Mouse (Mus musculus) gastrocnemius, postnatal 25 days (tissue): Measurements from ENCODE around the gene Nfat5. TPM values are rescaled to one million over a fixed set of nuclear protein-coding genes. Genes with fewer than 3 reads are reported as not detected.

Experiments
- DNase-seq: peaks from one replicate; pipeline ENCODE4 v3.0.0; 2022
- total RNA-seq, 2 experiments: library from RNA; stranded (reverse); gene quantifications; 1 replicate in 1 of 2; 2 replicates in 1 of 2; pipeline ENCODE4 v1.2.3; 2021

Gene Nfat5
- total RNA-seq, 2 experiments from 2014 or later = 14.4 to 16.9 TPM

DNA sequence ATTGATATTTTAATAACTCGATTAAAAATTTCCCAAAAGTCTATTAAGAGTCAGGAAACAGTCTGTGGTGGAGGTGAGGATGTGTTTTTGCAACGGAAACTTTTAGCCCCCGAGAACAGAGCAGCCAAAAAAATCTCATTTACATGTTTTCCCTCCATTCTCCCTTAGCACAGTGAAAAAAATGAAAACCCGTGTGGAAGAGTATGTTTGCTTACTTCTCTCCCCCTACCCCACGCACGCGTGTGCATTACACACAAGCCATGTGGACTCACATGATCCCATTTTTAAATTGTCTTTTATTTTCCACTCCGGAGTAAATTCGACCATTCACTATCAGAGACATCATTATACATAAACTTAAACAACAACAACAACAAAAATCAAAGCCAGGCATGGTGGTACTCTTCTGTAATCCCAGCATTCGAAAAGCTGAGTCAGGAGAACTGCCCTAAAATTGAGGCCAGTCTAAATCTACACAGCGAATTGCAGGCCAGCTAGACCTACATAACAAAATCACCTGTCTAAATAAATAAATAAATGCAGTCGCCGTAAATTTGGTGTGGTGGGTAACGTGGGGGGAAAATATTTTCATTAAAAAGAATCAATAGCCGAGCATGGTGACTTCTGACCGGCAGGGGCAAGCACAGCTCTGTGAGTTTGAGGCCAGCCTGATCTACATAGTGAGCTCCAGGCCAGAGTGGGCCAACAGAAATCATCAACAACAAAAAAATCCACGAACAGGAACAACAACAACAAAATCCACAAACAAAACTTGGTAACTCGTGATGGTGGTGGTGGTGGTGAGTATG, 947 bp upstream of the Nfat5 start:
- DNase-seq = no peak

DNA sequence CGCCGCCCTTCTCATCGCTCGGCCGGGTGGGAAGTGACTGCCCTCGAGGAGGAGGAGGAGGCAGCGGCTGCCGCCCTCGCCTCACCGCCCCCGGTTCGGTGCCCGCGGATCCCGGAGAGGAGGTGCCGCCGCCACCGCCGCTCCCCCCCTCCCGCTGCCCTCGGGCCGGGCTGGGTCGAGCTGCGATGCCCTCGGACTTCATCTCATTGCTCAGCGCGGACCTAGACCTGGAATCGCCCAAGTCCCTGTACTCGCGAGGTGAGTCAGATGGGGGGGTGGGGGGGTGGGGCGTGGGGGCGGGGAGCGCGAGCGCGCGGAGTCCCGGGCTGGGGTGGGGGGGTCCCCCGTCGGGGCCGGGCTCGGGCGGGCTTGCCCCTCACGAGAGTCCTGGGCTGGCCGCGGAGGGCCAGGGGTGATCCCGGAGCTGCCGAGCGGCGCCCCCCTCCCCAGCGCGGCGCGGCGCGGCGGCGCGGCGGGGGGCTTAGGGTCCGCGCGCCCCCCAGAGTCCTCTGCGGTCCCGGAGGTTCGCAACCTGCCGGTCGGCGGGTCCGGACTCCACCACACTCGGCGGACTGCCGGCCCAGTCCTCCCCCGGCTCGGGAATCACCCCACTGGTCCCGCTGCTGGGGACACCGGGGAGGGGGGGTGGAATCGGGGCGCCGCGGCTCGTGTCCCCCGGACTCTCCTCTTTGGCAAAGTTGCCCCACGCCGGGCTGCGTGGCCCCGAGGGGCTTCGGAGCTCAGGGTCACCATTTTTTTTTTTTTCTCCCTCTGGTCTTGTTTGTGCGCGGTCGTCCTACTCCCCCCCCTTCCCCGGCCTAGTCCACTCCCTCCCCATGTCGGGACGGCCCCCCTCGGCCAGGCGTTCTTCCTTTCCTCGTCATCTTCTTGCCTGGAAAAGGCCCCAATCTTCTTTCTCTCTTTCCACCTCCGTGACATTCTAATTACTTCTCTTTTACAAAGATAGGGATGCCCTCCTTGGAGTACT, 665 bp downstream of the Nfat5 start:
- peak; percentile 76 for DNase-seq

DNA sequence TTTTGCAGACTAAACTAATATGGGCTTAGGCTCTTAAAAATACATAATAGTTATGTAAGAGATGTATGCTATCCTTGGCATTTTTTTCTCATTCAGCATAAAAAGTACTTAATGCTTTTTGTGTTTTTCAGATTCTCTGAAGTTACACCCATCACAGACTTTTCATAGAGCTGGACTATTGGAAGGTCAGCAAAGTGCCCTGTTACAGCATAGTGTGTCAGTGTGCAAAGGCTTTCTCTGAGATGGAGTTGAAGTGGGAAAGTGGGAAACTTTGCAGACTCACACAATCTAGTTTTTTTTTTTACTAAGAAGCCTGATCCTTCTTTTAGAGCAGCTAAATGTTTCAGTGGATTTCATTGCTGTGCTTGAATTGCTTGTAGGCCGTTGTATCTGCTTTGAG, 2.2 kb downstream of the Nfat5 start:
- DNase-seq = no peak

DNA sequence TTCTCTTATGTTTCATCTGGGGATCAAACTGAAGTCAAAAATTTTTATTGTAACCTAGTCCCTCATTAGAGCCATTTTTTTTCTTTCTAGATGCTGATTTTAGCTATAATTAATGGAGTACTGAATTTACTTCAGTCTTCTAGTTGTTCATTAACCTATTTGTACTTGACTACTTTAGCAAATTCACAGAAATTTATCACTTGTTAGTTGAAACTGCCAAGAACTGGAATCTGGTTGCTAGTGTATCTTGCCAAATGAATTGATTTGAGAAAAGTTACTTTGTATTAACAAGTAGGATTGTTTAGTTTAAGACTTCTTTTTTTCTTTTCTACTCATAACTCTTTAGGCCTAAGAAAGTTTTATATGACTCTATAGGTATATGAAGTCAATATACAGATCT, 18.6 kb downstream of the Nfat5 start:
- no peak for DNase-seq

DNA sequence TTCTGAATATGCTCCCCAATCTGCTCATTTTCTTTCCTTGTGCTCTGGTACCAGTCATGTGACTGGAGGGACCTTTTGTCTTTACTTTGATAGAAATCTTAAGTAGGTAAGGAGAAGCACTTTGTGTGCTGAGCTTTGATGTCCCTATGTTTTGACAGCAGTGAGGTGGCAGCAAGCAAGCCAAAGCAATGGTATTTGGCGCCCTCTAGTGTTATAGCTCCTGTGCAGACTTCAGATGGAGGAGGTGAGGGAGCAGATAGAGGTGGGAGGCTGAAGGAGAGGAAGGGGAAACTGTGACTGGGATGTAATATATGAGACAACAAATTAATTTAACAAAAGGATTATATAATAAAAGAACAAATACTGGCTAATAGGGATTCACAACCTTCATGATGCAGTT, 30.9 kb downstream of the Nfat5 start:
- peak; percentile 59 for DNase-seq

DNA sequence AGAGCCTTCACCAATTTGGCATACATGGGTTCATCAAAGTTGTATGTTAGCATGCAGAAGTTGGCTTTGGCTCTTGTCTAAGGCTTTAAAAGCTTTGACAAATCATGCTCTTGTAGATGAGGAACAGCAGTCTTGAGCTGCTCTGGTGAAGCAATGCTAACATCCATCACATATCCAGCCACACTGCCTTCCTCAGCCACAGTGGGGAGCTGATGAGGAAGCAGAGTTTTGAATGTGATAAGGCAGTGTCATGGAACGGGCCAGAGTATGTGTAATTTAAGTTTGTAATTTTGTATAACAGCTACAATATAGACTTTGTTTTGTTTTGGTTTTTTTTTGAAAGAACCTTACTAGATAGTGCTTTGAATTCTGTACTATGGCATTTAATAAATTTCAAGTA, 36.3 kb downstream of the Nfat5 start:
- no peak for DNase-seq

DNA sequence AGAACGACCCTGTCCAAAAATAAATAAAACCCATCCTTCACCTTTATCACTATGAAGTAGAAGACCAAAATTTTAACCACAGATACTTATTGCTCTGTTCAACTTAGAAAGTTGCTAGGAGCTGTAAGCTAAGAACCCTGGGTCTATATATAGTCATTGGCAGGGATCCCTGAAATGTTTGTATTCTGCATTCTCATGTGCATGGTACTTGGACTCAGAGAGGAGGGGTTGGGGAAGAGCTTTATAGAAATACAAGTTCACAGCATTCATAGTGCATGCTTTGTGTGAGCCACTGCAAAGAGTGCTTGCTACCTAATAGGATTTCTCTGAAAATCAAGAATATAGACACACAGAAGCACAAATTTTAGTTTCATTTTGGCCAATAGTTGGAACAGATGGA, 43.2 kb downstream of the Nfat5 start:
- no peak for DNase-seq

DNA sequence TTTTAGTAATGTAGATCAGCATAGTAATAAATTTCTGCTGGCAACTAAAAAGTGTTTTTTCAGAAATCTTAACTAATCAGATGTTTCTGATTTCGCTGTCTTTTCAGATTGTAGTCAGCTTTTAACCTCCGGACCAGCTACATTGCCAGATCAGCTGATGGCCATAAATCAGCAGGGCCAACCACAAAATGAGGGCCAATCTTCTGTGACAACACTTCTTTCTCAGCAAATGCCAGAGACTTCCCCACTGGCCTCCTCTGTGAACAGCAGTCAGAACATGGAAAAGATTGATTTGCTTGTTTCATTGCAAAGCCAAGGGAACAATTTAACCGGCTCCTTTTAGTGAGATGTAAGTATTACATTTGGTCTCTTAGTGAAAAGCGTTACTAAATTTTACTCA, 77.0 kb downstream of the Nfat5 start:
- no peak for DNase-seq

DNA sequence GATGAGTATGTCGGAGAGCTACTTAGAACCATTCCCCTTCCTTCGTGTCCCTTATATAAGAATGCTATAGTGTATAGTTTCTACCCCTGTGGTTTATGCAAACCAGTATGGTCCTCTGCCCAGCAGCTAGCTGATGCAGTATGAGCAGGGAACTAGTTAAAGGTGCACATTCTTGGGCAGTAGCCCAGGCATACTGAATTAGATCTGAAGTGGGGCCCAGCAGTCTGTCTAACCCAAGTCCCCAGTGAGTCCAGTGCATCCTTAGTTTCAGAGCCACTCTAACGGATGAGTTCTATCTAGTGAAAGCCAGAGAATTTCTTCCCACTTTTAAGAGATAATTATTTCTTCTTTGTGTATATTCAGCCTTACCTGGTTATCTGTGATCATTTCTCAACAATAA, 84.1 kb downstream of the Nfat5 start:
- no peak for DNase-seq

DNA sequence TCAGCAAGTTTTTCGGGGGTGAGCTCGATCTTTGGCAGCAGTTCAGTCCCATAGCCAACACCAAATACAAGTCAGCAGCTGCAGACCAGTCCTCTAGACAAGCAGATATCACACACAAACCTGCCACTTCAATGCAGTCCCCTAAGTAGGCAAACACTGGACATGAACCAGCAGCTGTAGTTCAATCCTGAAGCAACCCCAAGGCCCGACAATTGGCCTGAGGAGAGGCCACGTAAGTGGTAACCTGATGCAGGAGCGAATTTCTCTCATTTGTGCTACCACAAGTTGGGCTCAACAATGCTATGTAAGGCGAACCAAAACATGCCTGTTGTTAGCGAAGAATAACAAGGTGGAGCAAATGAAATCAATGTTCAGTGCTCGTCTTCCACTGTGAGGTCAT, 87.5 kb downstream of the Nfat5 start:
- DNase-seq = no peak

DNA sequence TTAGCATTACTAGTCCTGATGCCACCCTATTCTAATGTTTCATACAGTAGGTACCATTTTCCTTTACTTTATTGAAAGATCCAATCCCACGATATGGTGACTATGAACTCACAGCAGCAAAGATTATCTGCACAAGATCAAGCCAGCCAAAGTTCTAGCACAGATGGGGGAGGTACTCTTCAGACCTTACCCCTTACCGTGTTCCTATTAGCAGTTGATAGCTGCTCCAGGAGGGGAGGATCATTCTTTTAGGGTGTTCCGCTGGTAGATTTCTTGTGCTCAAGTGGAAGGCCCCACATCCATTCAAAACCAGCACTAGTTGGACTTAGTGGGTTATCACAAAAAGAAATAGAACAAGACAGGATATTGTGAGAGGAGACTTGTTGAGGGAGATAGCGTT, 88.4 kb downstream of the Nfat5 start:
- DNase-seq = no peak

DNA sequence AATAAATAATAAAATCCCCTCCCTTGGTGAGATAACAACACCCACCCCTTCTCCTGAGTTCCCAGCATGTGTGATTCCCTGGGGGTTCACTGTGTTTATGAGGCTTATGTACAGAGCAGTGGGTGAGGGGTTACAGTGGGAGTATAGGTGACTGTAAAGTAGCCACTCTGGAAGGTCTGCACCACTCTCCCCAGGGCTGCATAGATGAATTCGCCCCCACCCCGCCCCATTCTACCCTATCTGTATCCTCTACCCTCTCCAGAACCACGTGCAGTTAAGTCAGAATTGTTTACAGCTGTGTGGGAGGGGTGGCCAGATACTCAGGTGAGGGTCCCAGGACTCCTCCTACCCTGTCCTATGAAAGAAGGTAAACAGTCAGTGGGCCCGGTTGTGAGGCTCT, 89.6 kb downstream of the Nfat5 start:
- no peak for DNase-seq

DNA sequence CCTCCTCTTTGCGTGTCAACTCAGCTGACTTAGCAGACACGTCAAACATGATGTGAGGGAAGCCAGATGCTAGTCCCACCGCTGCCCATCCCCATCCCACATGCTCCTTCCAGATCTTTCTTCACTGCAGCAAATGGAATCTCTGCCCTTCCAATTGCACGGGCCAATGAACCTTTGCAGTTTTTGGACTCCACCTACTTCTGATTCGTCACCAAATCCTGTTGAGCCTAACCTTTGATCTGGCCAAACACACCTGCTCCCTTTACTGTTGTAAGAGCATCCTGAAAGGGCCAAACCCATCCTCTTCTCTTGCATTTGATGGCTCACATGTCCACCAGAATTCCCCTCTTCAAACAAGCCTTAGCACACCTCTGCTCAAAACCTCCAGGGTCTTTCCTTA, 91.4 kb downstream of the Nfat5 start:
- no peak for DNase-seq

DNA sequence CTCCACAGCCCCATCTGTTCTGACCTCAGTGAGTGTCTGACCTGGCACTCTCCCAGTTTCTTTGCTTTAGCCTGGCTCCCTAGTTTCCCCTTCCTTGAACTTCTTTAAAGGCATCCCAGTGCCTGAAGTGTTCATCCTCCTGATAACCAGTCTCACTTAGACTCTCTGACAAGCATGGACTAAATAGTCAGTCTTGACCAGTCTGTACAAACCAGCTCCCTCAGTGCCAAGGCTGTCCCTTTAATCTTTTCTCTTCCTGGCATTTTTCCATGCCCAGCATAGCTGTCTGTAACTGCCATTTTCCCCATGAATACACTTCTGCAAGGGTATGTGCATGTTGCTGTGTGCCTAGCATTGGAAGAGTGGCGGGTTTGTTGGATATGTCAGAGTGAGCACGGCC, 91.8 kb downstream of the Nfat5 start:
- DNase-seq = no peak

DNA sequence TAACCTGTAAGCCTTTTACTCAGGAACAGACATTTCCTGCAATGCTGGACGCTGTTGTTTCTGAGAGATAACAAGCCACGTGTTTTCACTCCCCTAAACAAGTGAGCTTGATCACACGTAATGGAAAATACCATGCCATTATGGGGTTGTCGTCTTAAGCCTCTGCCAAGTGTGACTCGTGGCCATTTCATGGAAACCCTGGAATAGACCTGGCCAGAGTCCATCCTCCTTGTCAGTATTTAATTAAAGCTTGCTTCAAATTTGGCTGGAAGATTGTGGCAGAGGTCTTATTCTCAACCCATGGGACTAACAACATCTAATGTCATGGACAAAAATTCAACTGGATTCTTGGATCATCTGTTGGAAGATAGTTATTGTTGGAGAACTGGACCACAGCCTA, 92.9 kb downstream of the Nfat5 start:
- DNase-seq = no peak

DNA sequence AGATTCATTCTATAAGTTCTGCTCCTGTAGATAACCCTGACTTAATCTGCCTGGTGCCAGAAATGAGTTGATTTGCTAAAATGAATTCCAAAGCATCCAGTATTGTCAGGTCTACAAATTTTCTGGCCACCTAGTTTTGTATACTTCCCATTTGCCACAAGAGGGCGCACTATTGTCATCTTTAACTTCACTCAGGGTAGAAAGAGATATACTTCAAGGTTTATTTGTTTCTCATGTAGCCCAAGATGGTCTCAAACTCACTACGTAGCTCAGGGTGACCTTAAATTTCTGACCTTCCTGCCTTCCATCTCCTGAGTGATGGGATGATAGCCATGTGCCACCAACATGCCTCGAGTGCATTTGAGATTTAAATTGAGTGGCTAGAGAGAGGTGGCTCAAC, 93.4 kb downstream of the Nfat5 start:
- no peak for DNase-seq

DNA sequence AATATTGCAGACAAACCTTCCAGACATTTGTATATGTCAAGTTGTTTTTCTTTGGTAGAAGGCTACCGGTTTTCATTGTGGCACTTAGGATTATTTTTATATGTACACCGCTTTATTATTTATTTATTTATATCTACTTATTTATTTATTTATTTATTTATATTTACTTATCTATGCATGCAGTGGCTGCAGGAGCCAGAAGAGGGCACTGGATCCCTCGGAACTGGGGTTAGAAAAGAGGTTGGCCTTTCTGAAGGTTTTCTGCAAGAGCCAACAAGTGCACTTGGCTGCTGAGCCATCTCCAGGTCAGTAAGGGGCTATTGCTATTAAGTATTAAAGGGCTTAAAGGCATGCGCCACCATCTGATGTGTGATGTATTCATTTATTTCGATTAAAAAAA, 94.6 kb downstream of the Nfat5 start:
- no peak for DNase-seq

DNA sequence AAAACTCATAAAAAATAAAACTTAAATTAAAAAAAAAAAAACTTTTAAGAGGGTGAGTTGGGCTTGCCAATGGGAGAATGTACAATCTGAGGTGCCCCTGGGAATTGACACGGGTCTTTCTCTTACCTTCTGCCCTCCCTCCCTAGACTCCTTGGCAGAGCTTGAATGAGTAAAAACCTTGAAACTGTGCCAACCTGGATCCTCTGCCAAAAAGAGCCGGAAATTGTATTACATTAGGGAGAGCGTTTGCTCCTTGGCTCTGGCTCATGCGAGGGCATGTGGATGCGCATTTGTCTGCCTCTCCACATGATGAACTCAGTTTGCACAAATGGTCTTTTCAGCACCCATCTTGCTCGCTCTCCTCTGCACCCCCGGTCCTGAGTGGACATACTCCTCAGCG, 96.3 kb downstream of the Nfat5 start:
- no peak for DNase-seq

DNA sequence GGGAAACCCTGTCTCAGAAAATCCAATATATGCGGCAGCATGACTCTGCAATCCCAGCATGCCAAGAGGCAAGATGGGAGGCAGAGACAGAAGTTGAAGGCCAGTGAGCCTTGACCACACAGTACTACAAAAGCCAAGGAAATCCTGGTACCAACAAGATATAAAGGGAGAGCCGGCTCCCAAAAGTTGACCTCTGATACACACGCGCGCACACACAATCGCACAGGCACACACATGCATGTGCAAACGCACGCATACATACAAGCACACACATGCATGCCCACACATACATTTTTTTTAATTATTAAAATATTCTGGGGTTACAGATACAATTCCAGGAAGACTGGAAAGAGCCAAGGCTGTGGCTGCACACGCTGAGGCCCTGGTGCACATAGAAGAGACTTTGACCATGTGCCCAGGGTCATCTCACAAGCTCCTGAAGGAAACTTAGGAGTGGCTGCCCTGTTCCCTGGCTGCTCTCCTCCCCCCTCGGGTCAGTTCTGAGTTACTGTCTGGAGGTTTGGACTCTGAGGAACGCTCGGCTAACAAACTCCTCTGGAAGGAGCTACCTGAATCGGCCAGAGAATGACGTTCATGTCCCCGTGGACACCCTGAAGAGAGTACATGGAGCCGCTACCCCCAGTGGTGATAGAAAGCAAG, 97.3 kb downstream of the Nfat5 start:
- DNase-seq = no peak

DNA sequence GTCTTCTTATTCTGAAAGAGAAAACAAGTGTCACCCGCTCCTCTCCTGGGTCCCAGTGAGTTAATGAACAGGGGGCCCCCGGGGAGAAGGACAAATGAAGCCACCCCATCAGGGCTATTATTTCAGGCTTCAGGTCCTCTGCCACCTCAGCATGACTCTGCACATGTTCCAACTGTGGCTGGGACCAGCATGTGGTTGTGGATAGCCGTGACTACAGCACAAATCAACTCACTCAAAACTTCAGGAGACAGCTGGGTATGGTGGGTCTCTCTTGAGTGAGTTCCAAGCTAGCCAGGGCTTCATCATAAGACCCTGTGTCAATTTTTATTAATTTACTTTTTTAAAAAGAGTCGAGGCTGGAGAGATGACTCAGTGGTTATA, 97.9 kb downstream of the Nfat5 start:
- no peak for DNase-seq

DNA sequence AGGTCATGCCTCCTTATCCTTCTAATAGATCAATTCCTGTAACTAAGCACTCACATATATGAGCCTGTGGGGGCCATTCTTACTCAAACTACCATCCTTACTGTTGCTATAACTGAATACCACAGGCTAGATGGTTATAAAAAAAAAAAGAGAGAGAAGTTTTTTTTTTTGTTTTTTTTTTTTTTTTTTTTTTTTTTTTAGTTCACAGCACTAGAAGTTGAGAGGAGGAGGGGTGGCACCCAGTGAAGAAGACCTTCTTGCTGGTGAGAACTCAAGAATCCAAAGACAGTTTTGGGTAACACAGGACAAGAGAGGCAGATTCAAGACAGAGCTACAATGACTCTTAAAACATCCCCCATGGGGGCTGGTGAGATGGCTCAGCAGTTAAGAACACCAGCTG, 102.1 kb downstream of the Nfat5 start:
- DNase-seq = no peak

DNA sequence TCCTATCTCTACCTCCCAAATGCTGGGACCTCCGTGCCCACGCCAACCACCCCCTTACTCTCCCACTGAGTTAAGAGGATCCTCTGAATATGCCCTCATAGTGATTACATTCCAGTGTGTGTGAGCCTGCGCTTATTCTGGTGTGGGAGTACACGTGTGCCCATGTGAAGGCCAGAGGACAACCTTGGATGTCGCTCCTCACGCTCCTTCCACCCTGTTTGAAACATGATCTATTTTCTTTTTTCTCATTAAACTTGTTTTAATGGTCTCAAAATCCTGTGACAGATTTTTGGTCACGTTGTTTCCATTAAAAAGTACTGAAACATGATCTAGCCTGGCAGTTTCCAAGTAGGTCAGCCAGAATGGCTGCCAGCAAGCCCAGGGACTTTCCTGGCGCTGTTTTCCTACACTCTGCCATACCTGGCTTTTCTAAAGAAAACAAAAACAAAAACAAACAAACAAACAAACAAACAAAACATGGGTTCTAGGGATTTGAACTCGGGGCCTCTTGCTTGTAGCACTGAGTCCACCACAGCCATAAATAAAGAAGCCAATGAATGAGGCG, 102.9 kb downstream of the Nfat5 start:
- no peak for DNase-seq

DNA sequence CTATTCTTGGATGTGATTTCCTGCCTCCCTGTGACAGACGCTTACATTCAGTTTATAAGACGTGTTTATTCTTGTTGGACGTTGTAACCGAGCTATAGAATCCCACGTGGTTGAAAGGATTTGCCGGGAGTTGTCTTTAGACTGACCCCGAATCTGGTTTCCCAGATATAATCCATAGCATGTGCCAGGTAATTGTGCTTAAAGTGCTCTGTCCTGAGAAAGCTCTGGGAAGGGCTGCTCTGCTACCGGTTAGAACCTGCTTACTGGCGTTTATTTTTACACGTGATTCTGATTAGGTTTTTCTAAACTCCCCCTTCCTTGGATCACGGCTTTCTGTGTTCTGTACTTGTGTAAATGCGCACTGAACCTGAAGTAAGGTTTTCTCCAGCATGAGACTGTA, 104.4 kb downstream of the Nfat5 start:
- no peak for DNase-seq
